Mouse (Mus musculus): ENCODE measurements around the gene Cbs. TPM values are rescaled to one million over a fixed set of nuclear protein-coding genes. Genes with fewer than 3 reads are reported as not detected.
A peak's percentile ranks its signal among the peaks of the same experiment; 100 is the strongest.

Gene Cbs
- total RNA-seq, 2 experiments from 2014 or later, result 0.35 to 0.44 TPM

GRCm38 (mm10) chr17:31564015-31564857 is 72.8 kb downstream of the Cbs start, which contains the start of gene Pknox1:
Gene Pknox1, plus strand, starts transcription at chr17:31564734.
- peak; percentile 99 for DNase-seq
- intact Hi-C loops (cut with DNase I; ENCODE audit: low total_unique reads), result loop anchor here (5.0 to 10.0 kb wide), 2 partner anchors 37 to 91 kb away; partner anchors contain the start of gene U2af1

- no peak for DNase-seq
- intact Hi-C loops (cut with DNase I; ENCODE audit: low total_unique reads), result loop anchor here (5.0 to 10.0 kb wide), 2 partner anchors 36 to 91 kb away; partner anchors contain the start of gene U2af1
Measured at GRCm38 (mm10) chr17:31563632-31564014, 73.4 kb downstream of the Cbs start.

GRCm38 (mm10) chr17:31559021-31559789 is 77.8 kb downstream of the Cbs start:
- intact Hi-C loops (cut with DNase I; ENCODE audit: low total_unique reads), result no loop called here
- no peak for DNase-seq

Small RNAs within 50 kb of the gene (microRNA-seq; reads per million reads assigned to microRNA genes)
- gene Gm24970, result 0 reads per million in 2 experiments

Other genes starting within 250 kb of the Cbs start
- 1 to 10 TPM; 6.7 to 7.9 TPM for gene Wdr4, start 117.3 kb downstream of the Cbs start, total RNA-seq (2021)
- gene Ndufv3, start 117.1 kb downstream of the Cbs start, total RNA-seq (2021), result 100 to 1,000 TPM; 423 to 456 TPM
- 10 to 100 TPM in 1 of 2 experiments, 1 to 10 TPM in 1; 7.9 to 10.7 TPM for gene Pknox1, start 72.5 kb downstream of the Cbs start, total RNA-seq (2021)
- 10 to 100 TPM; 69.9 to 83.9 TPM for gene U2af1, start 21.7 kb upstream of the Cbs start, total RNA-seq (2021)
- not detected for gene Cryaa, start 40.6 kb upstream of the Cbs start, total RNA-seq (2021)
- 10 to 100 TPM; 18.1 to 18.6 TPM for gene Sik1, start 218.6 kb upstream of the Cbs start, total RNA-seq (2021)